Mouse (Mus musculus): ENCODE data around the gene Bnc2. TPM values are rescaled to one million over a fixed set of nuclear protein-coding genes. Genes with fewer than 3 reads are reported as not detected.

Gene Bnc2
- polyA plus RNA-seq (2012) = not detected in 2 replicates

GRCm38 (mm10) chr4:84675171-84675973 is at the start of gene Bnc2:
Bnc2 (minus strand) TSS chr4:84675275.
- Histone ChIP-seq H3K36me3 (ENCODE audit: control insufficient read depth) (no peaks in the 10 kb centered on the region), H3K27me3 (ENCODE audit: control insufficient read depth) (peaks cover 61% of the 10 kb centered on the region), H3K4me1 (ENCODE audit: control insufficient read depth) (no peaks in the 10 kb centered on the region), H3K4me3 (replicated peaks) (peak within 1 kb of the TSS; percentile 24), H3K9me3 (ENCODE audit: control insufficient read depth, low read length) (no peaks in the 10 kb centered on the region)
- TF ChIP-seq TAL1 (IDR thresholded peaks at IDR 0.05; ENCODE audit: low read length) (no peak), GATA1 (IDR thresholded peaks at IDR 0.05; ENCODE audit: low read length) (no peak)

GRCm38 (mm10) chr4:84707961-84708360 is 32.9 kb upstream of the Bnc2 start:
- TF ChIP-seq TAL1 (IDR thresholded peaks at IDR 0.05; ENCODE audit: low read length) (no peak), GATA1 (IDR thresholded peaks at IDR 0.05; ENCODE audit: low read length) (no peak)
- Histone ChIP-seq H3K27me3 (ENCODE audit: control insufficient read depth) (no peaks in the 10 kb centered on the region), H3K4me3 (replicated peaks) (no peak overlapping the region), H3K9me3 (ENCODE audit: control insufficient read depth, low read length) (peaks cover 3% of the 10 kb centered on the region; the same call in 1 of the 2 replicates), H3K36me3 (ENCODE audit: control insufficient read depth) (no peaks in the 10 kb centered on the region), H3K4me1 (ENCODE audit: control insufficient read depth) (no peaks in the 10 kb centered on the region)

GRCm38 (mm10) chr4:84685521-84686366 is 10.7 kb upstream of the Bnc2 start:
- H3K4me3 ChIP-seq (replicated peaks) = no peak overlapping the region
- no peak for TF ChIP-seq GATA1 (IDR thresholded peaks at IDR 0.05; ENCODE audit: low read length)
- TF ChIP-seq TAL1 (IDR thresholded peaks at IDR 0.05; ENCODE audit: low read length) = no peak
- no peaks in the 10 kb centered on the region for H3K4me1 ChIP-seq (ENCODE audit: control insufficient read depth)
- no peaks in the 10 kb centered on the region for H3K9me3 ChIP-seq (ENCODE audit: control insufficient read depth, low read length)
- H3K36me3 ChIP-seq (ENCODE audit: control insufficient read depth) = no peaks in the 10 kb centered on the region
- H3K27me3 ChIP-seq (ENCODE audit: control insufficient read depth) = no peaks in the 10 kb centered on the region

- TF ChIP-seq GATA1 (IDR thresholded peaks at IDR 0.05; ENCODE audit: low read length) (no peak), TAL1 (IDR thresholded peaks at IDR 0.05; ENCODE audit: low read length) (no peak)
- no peaks in the 10 kb centered on the region for H3K9me3 ChIP-seq (ENCODE audit: control insufficient read depth, low read length)
- no peaks in the 10 kb centered on the region for H3K4me1 ChIP-seq (ENCODE audit: control insufficient read depth)
- no peaks in the 10 kb centered on the region for H3K27me3 ChIP-seq (ENCODE audit: control insufficient read depth)
- no peak overlapping the region for H3K4me3 ChIP-seq (replicated peaks)
- H3K36me3 ChIP-seq (ENCODE audit: control insufficient read depth) = no peaks in the 10 kb centered on the region
Measured at GRCm38 (mm10) chr4:84685009-84685408, 9.9 kb upstream of the Bnc2 start.

GRCm38 (mm10) chr4:84675974-84676315 is 870 bp upstream of the Bnc2 start:
- TF ChIP-seq TAL1 (IDR thresholded peaks at IDR 0.05; ENCODE audit: low read length) = no peak
- TF ChIP-seq GATA1 (IDR thresholded peaks at IDR 0.05; ENCODE audit: low read length) = no peak

GRCm38 (mm10) chr4:84674318-84675170 is 531 bp downstream of the Bnc2 start:
- Histone ChIP-seq H3K9me3 (ENCODE audit: control insufficient read depth, low read length) (no peaks in the 10 kb centered on the region), H3K36me3 (ENCODE audit: control insufficient read depth) (no peaks in the 10 kb centered on the region), H3K27me3 (ENCODE audit: control insufficient read depth) (peaks cover 61% of the 10 kb centered on the region), H3K4me1 (ENCODE audit: control insufficient read depth) (no peaks in the 10 kb centered on the region), H3K4me3 (replicated peaks) (peak overlapping the region; percentile 16)
- TF ChIP-seq GATA1 (IDR thresholded peaks at IDR 0.05; ENCODE audit: low read length) = no peak
- no peak for TF ChIP-seq TAL1 (IDR thresholded peaks at IDR 0.05; ENCODE audit: low read length)

More at GRCm38 (mm10) chr4:84675974-84676315, 870 bp upstream of the Bnc2 start:
- Histone ChIP-seq H3K4me1 (ENCODE audit: control insufficient read depth) (no peaks in the 10 kb centered on the region), H3K27me3 (ENCODE audit: control insufficient read depth) (peaks cover 61% of the 10 kb centered on the region), H3K4me3 (replicated peaks) (no peak overlapping the region), H3K9me3 (ENCODE audit: control insufficient read depth, low read length) (no peaks in the 10 kb centered on the region), H3K36me3 (ENCODE audit: control insufficient read depth) (no peaks in the 10 kb centered on the region)

- no peak for TF ChIP-seq GATA1 (IDR thresholded peaks at IDR 0.05; ENCODE audit: low read length)
- no peak for TF ChIP-seq TAL1 (IDR thresholded peaks at IDR 0.05; ENCODE audit: low read length)
- no peak overlapping the region for H3K4me3 ChIP-seq (replicated peaks)
- no peaks in the 10 kb centered on the region for H3K9me3 ChIP-seq (ENCODE audit: control insufficient read depth, low read length)
- H3K27me3 ChIP-seq (ENCODE audit: control insufficient read depth) = peaks cover 61% of the 10 kb centered on the region
- H3K4me1 ChIP-seq (ENCODE audit: control insufficient read depth) = no peaks in the 10 kb centered on the region
- H3K36me3 ChIP-seq (ENCODE audit: control insufficient read depth) = no peaks in the 10 kb centered on the region
Measured at GRCm38 (mm10) chr4:84673681-84674307, 1.3 kb downstream of the Bnc2 start.

- Histone ChIP-seq H3K4me1 (ENCODE audit: control insufficient read depth) (no peaks in the 10 kb centered on the region), H3K27me3 (ENCODE audit: control insufficient read depth) (peaks cover 53% of the 10 kb centered on the region), H3K4me3 (replicated peaks) (no peak overlapping the region), H3K36me3 (ENCODE audit: control insufficient read depth) (no peaks in the 10 kb centered on the region), H3K9me3 (ENCODE audit: control insufficient read depth, low read length) (no peaks in the 10 kb centered on the region)
- TF ChIP-seq GATA1 (IDR thresholded peaks at IDR 0.05; ENCODE audit: low read length) (no peak), TAL1 (IDR thresholded peaks at IDR 0.05; ENCODE audit: low read length) (no peak)
Measured at GRCm38 (mm10) chr4:84672181-84672791, 2.8 kb downstream of the Bnc2 start.

Data from erythroblast, embryonic 14.5 days (primary cell).